Mouse (Mus musculus): ENCODE measurements at regions not wholly inside any gene's neighbourhood (a gene's known extent, or its start where the extent isn't known, plus 50 kb on each side); places are given as distances from the start of the nearest gene placed in this dataset.

DNA sequence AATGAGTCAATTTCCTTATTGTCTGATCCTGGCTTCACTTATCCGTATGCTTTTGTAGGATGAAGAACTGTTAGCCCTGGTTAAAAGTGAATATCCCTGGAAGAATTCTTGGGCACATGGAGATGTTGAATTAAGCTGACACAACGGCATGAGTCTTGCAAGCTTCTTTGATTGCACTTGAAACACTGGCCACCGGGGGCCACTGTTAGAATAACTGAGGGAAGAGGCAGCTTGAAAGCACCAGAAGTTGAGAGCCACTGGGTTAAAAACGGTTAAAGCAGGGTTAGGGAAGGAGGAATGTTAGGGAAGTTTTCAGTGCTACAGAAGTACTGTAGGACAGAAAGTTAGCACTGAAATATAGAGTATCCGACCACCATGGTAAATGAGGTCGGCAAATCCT, 190.5 kb upstream of the Grin3a start:
- no peak for TF ChIP-seq CTCF (IDR thresholded peaks at IDR 0.05; ENCODE audit: borderline replicate concordance, insufficient read depth, low read length)
- TF ChIP-seq POLR2A (IDR thresholded peaks at IDR 0.05; ENCODE audit: low read depth, low read length), result no peak

Data from embryonic fibroblast, embryonic 13.5 days (primary cell).